Mouse (Mus musculus): ENCODE results near the gene Lck. TPM values are rescaled to one million over a fixed set of nuclear protein-coding genes. Genes with fewer than 3 reads are reported as not detected.

Gene Lck
- total RNA-seq, 2 experiments from 2014 or later, result 8.7 to 9.7 TPM

DNA sequence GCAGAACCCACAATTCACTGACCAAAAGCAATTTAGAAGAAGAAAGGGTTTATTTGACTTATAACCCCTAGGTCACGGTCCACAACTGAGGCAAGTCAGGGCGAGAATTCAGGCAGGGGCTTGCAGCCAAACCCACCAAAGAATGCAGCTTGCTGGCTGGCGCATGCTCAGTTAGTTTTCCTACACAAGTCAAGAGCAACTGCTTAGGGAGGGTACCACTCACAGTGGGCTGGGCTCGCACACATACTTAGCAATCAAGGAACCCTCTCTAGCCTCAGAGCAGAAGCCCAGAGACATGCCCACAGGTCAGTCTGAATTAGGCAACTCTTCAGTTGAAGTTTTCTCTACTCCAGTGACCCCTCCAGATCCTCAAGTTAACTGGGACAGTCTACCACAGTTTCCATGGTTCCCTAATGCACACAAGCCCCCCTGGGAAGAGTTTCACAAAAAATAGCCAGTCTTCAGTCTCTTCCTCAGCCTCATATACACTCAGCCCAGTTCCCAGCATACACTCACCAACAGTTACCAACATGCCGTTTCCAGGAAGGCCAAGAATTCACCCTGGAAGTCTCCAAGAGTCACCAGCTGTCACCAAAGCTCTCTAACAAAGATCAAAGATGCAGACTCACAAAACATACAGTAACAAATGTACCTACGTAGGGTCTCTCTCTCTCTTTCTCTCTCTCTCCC, 62.6 kb downstream of the Lck start:
- no peak for DNase-seq (ENCODE audit: low spot score in 2 of 2)

DNA sequence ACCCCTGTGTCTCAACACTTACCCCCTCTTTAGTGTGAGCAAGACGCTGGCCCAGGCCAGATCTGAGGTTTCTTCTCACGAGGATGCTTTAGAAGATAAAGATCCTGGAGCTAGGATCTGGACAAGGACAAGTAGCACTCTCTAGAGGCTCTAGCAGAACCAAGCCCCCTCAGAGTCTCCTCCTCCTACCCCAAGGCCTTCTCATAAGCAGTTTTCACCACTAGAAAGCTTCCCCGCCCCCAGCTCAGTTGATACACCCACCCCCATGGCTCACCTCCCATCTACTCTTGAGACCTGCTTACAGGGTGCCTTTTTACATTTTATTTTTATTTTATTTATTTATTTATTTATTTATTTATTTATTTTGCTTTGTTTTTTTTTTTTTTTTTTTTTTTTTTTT, 63.8 kb downstream of the Lck start:
- no peak for DNase-seq (ENCODE audit: low spot score in 2 of 2)

DNA sequence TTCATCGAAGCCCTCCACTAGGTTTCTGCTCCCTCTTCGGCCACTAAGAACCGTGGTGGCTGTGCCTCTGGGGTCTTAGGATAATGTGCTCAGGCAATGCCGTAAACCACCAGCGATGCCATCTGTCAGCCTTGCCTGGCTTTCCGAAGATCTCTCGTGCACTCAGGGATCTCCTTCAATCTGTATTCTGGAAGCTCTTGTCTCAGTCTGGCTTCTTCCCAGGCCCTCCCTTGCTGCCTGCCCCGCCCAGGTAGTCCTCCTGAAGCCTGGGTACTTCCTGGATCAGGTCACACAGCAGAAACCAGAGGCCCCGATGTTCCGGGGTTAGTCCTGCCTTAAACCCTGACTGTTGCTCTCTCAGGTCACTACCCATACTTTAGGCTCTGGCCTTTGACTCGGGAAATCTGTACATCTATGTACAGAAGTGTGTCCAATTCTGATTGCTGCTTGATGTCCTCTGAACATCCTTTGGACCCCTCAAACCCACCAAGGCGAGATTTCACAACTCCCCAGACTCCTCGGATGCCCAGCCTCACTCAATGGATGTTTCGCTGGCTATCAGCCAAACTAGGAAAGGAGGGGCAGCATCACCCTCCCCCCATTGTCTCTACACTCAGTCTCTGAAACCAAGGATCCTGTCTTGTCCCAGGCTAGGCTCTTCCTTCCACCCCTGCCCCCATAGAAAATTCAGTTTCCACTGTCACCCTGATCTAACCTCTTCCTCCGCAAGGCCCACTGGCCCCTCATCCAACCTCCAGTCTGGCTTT, 64.4 kb downstream of the Lck start:
- no peak for DNase-seq (ENCODE audit: low spot score in 2 of 2)

DNA sequence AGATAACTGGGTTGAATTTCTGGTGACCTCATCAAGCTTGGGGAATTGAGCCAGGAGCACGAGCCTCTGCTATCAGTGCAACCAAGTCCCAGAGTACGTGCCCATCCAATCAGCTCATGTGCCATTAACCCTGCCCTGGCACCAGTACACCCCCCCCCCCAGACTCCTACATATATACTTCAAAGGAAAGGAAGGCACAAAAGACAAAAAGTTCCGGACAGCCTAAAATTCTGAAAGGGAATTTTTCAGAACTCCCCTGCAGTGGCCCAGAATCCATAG, 65.3 kb downstream of the Lck start:
- no peak for DNase-seq (ENCODE audit: low spot score in 2 of 2)

DNA sequence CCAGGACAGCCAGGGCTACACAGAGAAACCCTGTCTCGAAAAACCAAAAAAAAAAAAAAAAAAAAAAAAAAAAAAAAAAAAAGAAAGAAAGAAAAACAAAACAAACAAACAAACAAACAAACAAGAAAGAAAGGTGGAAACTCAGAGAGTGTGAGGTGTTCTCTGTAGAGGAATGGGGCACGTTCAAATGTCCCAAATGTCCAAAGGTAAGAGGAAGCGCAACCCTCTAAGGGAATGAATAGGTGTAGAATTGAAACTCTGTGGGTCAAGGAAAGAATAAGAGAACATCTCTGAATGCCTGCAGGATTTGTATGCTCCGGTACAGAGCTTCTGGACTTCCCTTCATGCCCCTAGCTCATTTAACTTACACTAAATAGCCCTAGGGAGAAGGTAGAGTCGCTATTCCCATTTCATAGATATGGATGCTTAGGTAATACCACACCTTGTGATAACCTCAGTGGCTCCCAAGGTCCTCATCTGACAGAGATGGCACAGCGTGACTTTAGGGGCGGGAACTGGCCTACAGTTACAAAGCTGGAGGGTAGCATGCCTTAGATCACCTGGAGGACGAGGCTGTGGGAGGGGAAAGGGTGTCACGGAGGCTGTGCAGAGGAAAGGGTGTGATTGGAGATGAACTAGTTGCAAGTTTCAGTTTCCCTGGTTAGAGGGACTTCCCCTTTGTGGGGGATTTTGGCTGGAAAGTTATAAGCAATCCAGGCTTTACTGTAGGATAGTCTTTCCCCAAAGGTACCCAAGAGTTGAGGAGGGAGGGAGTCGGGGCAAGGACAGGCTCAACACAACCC, 65.8 kb downstream of the Lck start:
- no peak for DNase-seq (ENCODE audit: low spot score in 2 of 2)

DNA sequence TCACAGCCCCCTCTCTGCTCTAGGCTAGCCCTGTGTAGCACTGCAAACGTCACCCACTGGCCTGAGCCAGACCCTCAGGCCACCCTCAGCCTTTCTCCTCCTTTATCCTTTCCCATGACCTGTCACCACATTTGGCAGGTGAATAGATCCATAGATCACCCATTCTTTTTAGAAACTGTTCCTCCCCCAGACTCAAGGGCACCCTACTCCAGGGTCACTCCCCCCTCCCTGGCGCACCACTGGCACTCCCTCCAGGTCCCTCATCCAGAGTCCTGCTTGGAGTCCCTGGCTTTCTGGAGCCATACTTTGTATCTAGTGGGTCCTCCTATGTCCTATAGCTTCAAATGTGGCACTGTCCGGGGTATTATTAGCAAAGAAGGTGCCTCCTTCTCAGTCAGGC, 67.9 kb downstream of the Lck start:
- no peak for DNase-seq (ENCODE audit: low spot score in 2 of 2)

DNA sequence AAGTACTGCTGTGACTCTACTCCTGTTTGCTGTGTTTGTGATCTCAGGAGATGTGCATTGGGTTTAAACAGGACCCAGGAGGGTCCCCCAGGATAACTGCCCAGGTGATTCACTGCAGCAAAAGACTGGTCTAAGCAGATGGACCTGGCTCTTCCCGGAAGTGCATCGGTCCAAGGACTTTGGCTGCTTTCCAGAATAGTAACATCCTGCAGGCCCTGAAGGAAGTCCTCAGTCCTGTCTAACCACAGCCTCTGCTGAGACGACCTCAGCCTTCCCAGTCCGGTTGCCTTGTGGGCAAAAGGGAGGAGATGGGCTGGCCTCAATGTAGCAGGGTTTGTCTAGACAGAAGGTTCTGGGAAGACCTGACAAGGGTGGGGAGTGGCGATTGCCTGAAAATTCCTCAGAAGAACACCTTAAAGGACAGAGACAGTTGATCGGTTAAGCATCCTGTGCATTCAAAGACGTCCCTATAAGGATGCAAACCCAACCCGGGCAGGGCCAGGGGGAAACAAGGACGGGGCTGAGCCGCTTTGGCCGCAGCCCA, 70.5 kb downstream of the Lck start:
- no peak for DNase-seq (ENCODE audit: low spot score in 2 of 2)

DNA sequence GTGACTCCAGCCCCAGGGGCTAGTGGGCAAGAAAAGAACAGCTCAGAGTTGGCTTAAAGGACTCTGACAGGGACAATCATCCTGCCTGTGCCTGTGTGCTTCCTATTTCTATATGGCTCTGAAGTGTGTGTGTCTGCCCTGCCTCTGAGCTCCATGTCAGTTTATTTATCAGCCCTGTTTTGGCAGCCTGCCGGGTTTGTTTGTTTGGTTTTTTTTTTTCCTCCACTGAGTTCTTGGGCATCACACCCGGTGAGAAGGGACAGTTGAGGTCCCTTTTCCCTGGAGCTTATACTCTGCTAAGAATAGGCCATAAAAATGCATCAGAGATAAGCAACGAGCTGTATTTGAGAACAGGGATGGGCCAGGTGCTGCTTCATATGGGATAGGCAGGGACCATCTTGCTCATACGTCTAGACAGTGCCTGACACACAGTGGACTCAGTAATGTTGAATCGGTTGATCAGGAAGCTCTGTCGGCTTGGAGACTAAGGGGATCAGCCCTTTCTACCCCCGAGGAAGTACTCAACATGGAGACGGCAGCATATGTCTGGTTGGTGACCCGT, 71.0 kb downstream of the Lck start:
- no peak for DNase-seq (ENCODE audit: low spot score in 2 of 2)

DNA sequence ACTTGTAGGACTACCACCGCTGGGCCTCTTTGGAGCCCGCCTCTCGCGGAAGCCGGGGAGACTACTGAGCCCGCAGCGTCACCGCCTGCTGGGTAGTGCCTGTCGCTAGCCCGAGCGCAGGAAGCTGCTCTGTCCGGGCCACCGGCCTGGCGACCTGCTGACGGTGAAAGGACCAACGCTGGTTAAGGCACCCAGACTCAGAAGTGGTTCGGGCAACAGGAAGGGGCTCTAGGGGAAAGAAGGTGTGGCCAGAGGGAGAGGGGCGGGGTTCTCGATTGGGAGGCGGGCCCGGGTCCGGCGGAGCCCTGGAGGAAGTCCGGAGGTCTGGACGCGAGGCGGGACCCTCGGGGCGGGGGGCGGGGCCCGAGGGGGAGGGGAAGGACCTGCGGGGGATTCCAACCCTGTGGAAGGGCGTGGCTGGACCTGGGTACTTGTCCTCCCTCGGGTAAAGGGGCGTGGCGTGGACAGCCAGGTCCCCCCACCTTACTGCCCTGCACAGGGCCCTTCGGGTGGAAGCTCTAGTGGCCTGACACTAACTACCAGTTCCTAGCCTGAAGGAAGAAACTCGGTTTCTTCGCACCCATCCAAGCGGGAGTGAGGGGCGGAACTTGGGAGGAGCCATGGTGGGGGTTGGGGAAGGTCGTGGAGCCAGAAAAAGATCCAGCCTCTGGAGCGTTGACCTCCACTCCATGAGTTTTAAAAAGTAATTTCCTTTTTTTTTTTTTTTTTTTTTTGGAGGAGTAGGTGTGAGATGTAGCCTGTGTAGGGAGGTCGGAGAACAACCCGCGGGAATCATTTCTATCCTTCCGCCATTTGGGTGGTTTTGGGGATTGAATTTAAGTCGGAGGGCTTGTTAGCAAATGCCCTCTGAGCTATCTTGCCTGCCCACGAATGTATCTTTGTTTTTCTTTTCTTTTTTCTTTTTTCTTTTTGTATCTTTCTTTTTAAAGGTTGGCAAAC, 72.6 kb downstream of the Lck start:
- DNase-seq (ENCODE audit: low spot score in 2 of 2), result peak; percentile 70 to 84

DNA sequence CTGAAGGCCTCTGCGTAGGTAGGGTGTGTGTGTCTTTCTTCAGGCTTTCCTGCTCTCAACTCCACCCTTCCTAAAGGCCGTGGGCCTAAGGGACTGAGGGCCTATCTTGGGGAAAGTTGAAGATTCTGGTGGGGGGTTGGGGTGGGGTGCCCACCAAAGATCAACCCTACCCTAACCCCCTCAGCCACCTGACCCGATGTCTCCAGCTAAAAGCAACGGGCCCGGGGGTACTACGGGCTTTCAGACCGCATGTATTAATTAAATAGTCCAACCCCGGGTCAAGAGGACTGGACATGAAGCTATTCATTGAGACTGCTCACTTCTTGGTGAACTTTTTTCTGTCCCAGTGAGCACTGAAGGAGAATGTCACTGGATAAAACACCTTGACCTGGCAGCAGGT, 73.4 kb downstream of the Lck start:
- DNase-seq (ENCODE audit: low spot score in 2 of 2), result no peak

DNA sequence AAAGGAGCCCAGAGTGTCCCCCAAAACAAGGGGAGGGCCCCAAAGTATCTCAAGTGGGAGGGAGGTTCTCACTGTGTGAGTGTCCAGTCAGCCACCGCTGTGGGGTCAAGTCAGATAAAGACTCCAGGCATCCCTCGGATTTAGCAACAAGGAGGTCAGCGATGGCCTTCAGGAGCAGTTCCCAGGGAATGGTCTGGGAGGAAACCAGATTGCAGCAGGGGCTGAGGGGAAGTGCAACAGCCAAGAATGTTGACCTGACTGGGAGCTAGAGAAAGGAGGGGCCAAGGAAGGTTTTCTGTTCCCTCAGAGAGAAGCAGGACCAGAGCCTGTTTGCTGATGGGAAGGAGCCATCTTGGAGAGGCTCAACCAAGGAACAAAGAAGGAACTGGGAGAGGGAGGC, 74.5 kb downstream of the Lck start:
- no peak for DNase-seq (ENCODE audit: low spot score in 2 of 2)

Small RNAs within 50 kb of the gene (microRNA-seq; reads per million reads assigned to microRNA genes)
- not detected for gene Mir8119

Other genes with a start within 250 kb of the Lck start
- gene Rbbp4, start 238.3 kb downstream of the Lck start, total RNA-seq (2021), result 100 to 1,000 TPM; 188 to 206 TPM
- 10 to 100 TPM; 51.1 to 52.2 TPM for gene Zbtb8os, start 237.9 kb downstream of the Lck start, total RNA-seq (2021)
- gene Zbtb8a, start 195.5 kb downstream of the Lck start, total RNA-seq (2021), result 10 to 100 TPM; 12.2 to 14.0 TPM
- gene Zbtb8b, start 132.8 kb downstream of the Lck start, total RNA-seq (2021), result 1 to 10 TPM; 1.1 TPM
- 10 to 100 TPM; 55.4 TPM for gene Bsdc1, start 112.1 kb downstream of the Lck start, total RNA-seq (2021)
- gene Tssk3, start 82.6 kb downstream of the Lck start, total RNA-seq (2021), result not detected
- gene Fam229a, start 82.5 kb downstream of the Lck start, total RNA-seq (2021), result not detected
- gene Marcksl1, start 60.1 kb downstream of the Lck start, total RNA-seq (2021), result 100 to 1,000 TPM; 157 to 183 TPM
- 10 to 100 TPM; 74.9 to 84.8 TPM for gene Hdac1, start 30.9 kb downstream of the Lck start, total RNA-seq (2021)
- 10 to 100 TPM; 30.9 to 33.5 TPM for gene Fam167b, start 4.9 kb upstream of the Lck start, total RNA-seq (2021)
- 100 to 1,000 TPM; 187 to 188 TPM for gene Eif3i, start 27.0 kb upstream of the Lck start, total RNA-seq (2021)
- gene Tmem234, start 27.0 kb upstream of the Lck start, total RNA-seq (2021), result 100 to 1,000 TPM; 111 to 114 TPM
- 1 to 10 TPM; 2.9 to 3.3 TPM for gene Dcdc2b, start 40.6 kb upstream of the Lck start, total RNA-seq (2021)
- gene Iqcc, start 45.5 kb upstream of the Lck start, total RNA-seq (2021), result 10 to 100 TPM; 26.6 to 31.2 TPM
- 10 to 100 TPM; 61.5 to 62.6 TPM for gene Ccdc28b, start 50.3 kb upstream of the Lck start, total RNA-seq (2021)
- 10 to 100 TPM; 73.6 to 79.8 TPM for gene Txlna, start 67.4 kb upstream of the Lck start, total RNA-seq (2021)
- 10 to 100 TPM; 79.1 TPM for gene Kpna6, start 99.1 kb upstream of the Lck start, total RNA-seq (2021)
- gene Tmem39b, start 123.2 kb upstream of the Lck start, total RNA-seq (2021), result 10 to 100 TPM; 15.9 to 19.4 TPM
- 100 to 1,000 TPM; 122 to 138 TPM for gene Khdrbs1, start 168.7 kb upstream of the Lck start, total RNA-seq (2021)
- gene Ptp4a2, start 237.6 kb upstream of the Lck start, total RNA-seq (2021), result 100 to 1,000 TPM; 282 to 309 TPM

Data from adrenal gland, postnatal 4 days (tissue).